Mouse (Mus musculus): Measurements from ENCODE around the gene Nprl3.

DNA sequence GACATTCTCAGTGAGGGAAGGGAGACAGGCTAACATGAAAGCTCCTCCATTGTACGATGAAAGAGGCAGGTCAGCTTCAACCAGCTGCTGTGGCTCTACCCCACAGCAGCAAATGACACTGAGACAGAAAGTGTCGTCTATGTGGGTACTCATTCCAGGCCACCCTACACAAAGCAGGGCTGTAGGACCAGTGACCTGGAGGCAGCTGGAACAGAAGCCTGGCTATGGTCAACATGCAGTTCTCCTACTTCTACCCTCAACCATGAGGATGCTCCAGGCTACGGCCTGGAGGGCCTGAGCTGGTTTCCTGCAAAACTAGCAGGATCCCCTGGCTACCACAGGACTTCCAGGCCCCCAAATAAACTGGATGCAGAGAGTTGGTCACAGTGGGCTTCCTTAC lies 10.9 kb downstream of the Nprl3 start:
- TF ChIP-seq POLR2A (IDR thresholded peaks at IDR 0.05; ENCODE audit: low read depth, low read length): no peak
- TF ChIP-seq CTCF (IDR thresholded peaks at IDR 0.05; ENCODE audit: extremely low read depth, insufficient read length, insufficient replicate concordance, low read depth, low read length): no peak

Data from small intestine, adult 2 months (tissue).